Mouse (Mus musculus) effector memory CD4-positive, alpha-beta T cell, adult 7 months (primary cell): ENCODE data around the gene Ints6. TPM values are rescaled to one million over a fixed set of nuclear protein-coding genes. Genes with fewer than 3 reads are reported as not detected.

Source experiments
- polyA plus RNA-seq: library from polyadenylated mRNA; unstranded; fragments of 100-300 nt; shearing (Covaris generic); gene quantifications from one replicate; pipeline ENCODE4 v1.2.1, GENCODE M21; 2017

Gene Ints6
- polyA plus RNA-seq, result 75.4 TPM

DNA sequence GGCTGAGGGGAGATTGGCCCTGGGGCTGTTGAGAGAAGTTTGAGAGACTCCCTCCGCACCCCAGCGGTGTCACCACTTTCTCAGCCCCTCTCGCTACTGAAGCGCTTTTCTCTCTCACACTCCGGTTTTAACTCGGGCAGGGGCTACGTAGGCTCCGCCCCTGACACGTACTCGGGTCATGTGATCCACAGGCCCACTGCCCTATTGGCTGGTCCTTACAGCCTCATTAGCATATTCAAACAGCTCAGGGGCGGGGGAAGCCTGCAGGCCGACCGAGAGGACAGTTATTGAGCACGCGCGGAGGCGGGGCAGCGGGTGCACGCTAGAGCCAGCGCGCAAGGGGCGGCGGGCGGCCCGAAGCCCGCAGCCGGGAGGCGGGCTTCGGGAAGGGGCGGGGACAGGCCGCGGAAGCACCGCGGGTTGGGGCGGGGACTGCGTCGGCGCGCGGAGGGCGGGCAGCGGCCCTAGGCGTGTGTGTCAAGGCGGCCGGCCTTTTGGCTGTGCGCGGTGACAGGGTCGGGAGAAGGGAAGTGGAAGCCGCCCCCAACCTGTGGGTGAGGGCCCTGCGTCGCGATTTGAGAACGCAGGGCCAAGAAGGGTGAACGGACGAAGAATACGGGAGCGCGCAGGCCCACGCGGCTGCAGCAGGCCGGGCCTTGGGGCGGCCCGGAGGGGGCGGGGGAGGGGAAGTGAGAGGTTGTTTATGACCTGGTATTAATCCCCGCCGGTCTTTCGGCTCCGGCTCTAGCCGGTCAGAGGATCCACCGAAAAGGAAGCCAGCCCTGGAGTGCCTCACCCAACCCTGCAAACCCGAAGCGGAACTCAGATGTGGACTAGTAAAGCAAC lies at the start of gene Ints6:
Gene Ints6 (minus strand): TSS at position 134 of the 846 bp plus-strand sequence.

GRCm38 (mm10) chr14:62663367-62663766 lies 97.6 kb downstream of the Ints6 start, which contains the start of gene Serpine3:
Gene Serpine3 (plus strand): TSS chr14:62663667.

Other genes starting within 250 kb of the Ints6 start
- gene Fam124a, start 205.4 kb downstream of the Ints6 start, polyA plus RNA-seq, result 0.56 TPM
- gene Gm4131, start 194.2 kb downstream of the Ints6 start, polyA plus RNA-seq, result not detected
- gene Serpine3, start 97.5 kb downstream of the Ints6 start, polyA plus RNA-seq, result not detected
- gene Wdfy2, start 76.5 kb upstream of the Ints6 start, polyA plus RNA-seq, result 18.3 TPM
- not detected for gene Defb48, start 223.3 kb upstream of the Ints6 start, polyA plus RNA-seq
- gene Defb47, start 236.9 kb upstream of the Ints6 start, polyA plus RNA-seq, result not detected